17 mouse cellular contexts compared by ENCODE assay signal in genomic region chr17:31391462-31391861, GRCm38 (mm10). TPM values are rescaled to one million over a fixed set of nuclear protein-coding genes. Genes with fewer than 3 reads are reported as not detected.
DNase-seq lines count a peak whose midpoint lies in the region; ATAC-seq and TF ChIP-seq lines count a peak whose summit lies in the region.
"Had no signal": no experiment of that assay in that cellular context is flagged by ENCODE, and none has a peak within 500 bp of the region (broad histone marks: within the 10 kb centered on the region; RNA-seq: fewer than 3 reads in every experiment).

No protein-coding gene starts in this region.

- H3K9ac ChIP-seq in kidney, embryonic 14.5 days (ENCODE audit: low read depth, low read length): no peak overlapping the region
- no peak overlapping the region for H3K9ac ChIP-seq in ES-Bruce4 (ENCODE audit: low read depth, poor library complexity, severe bottlenecking)
- no peak overlapping the region for H3K9ac ChIP-seq in intestine, embryonic 16.5 days (ENCODE audit: low read depth, low read length)
- no peak overlapping the region for H3K9ac ChIP-seq in lung, postnatal 0 days (replicated peaks; ENCODE audit: low read depth)
- H3K9ac ChIP-seq: forebrain, embryonic 15.5 days; limb, embryonic 15.5 days; neural tube, embryonic 12.5 days had no signal

- no peak for TF ChIP-seq EP300 in ES-Bruce4 (IDR thresholded peaks at IDR 0.05; ENCODE audit: insufficient read depth, low read depth, low read length)
- no peak for TF ChIP-seq EP300 in lung, postnatal 0 days (IDR thresholded peaks at IDR 0.05)

- peak; percentile 55 for DNase-seq in kidney, adult 11 months
- DNase-seq in lung, postnatal 0 days (ENCODE audit: low spot score): peak; percentile 22
- no peak for DNase-seq in spleen, postnatal 14 days (ENCODE audit: low spot score in 2 of 2)
- no peak for DNase-seq in forebrain, embryonic 10.5 days (ENCODE audit: extremely low spot score, low spot score)
- no peak for DNase-seq in layer of hippocampus, adult 11-12 months (ENCODE audit: low spot score)
- DNase-seq: cerebellum, adult 18-20 months; gastrocnemius, adult 2 months; heart, postnatal 36 days; right cerebral cortex, postnatal 4 days; thymus, adult 18-20 months had no signal

- no peak overlapping the region for H3K27ac ChIP-seq in kidney, embryonic 14.5 days (ENCODE audit: low read depth, low read length)
- H3K27ac ChIP-seq in ES-Bruce4 (ENCODE audit: insufficient read depth, low read length): no peak overlapping the region
- no peak overlapping the region for H3K27ac ChIP-seq in intestine, embryonic 16.5 days (ENCODE audit: low read length)
- H3K27ac ChIP-seq in lung, postnatal 0 days (ENCODE audit: low read length): no peak overlapping the region
- no peak overlapping the region for H3K27ac ChIP-seq in forebrain, embryonic 10.5 days
- H3K27ac ChIP-seq: forebrain, embryonic 15.5 days; gastrocnemius, adult 2 months; limb, embryonic 15.5 days; neural tube, embryonic 12.5 days had no signal

- H3K27me3 ChIP-seq in kidney, embryonic 14.5 days (ENCODE audit: control insufficient read depth, insufficient read depth, low read length): no peaks in the 10 kb centered on the region
- no peaks in the 10 kb centered on the region for H3K27me3 ChIP-seq in ES-Bruce4 (ENCODE audit: control insufficient read depth, insufficient read depth, low read length, poor library complexity, severe bottlenecking)
- no peaks in the 10 kb centered on the region for H3K27me3 ChIP-seq in intestine, embryonic 16.5 days (replicated peaks; ENCODE audit: control insufficient read depth, insufficient read depth, low read length)
- no peaks in the 10 kb centered on the region for H3K27me3 ChIP-seq in lung, postnatal 0 days (replicated peaks; ENCODE audit: insufficient read depth, low read length)
- peaks cover 31% of the 10 kb centered on the region for H3K27me3 ChIP-seq in forebrain, embryonic 10.5 days (ENCODE audit: poor library complexity, severe bottlenecking)
- H3K27me3 ChIP-seq: forebrain, embryonic 15.5 days; limb, embryonic 15.5 days; neural tube, embryonic 12.5 days had no signal

- H3K4me1 ChIP-seq in kidney, embryonic 14.5 days (ENCODE audit: control insufficient read depth, insufficient read depth, low read length): peaks cover 30% of the 10 kb centered on the region
- H3K4me1 ChIP-seq in ES-Bruce4 (ENCODE audit: control insufficient read depth, insufficient read depth, low read length): no peaks in the 10 kb centered on the region
- H3K4me1 ChIP-seq in intestine, embryonic 16.5 days (ENCODE audit: control insufficient read depth, insufficient read depth, low read length): peaks cover 64% of the 10 kb centered on the region
- H3K4me1 ChIP-seq in lung, postnatal 0 days (ENCODE audit: insufficient read depth, low read depth, low read length): peaks cover 8% of the 10 kb centered on the region; the same call in 1 of the 2 replicates
- H3K4me1 ChIP-seq in forebrain, embryonic 10.5 days: peaks cover 49% of the 10 kb centered on the region

- H3K9me3 ChIP-seq in kidney, embryonic 14.5 days (ENCODE audit: control insufficient read depth, low read length): no peaks in the 10 kb centered on the region
- no peaks in the 10 kb centered on the region for H3K9me3 ChIP-seq in ES-Bruce4 (replicated peaks; ENCODE audit: control insufficient read depth, insufficient read depth, low read length, poor library complexity, severe bottlenecking)
- no peaks in the 10 kb centered on the region for H3K9me3 ChIP-seq in intestine, embryonic 16.5 days (ENCODE audit: control insufficient read depth, low read length)
- H3K9me3 ChIP-seq in lung, postnatal 0 days (ENCODE audit: low read length): no peaks in the 10 kb centered on the region
- H3K9me3 ChIP-seq in forebrain, embryonic 10.5 days: no peaks in the 10 kb centered on the region
- H3K9me3 ChIP-seq: forebrain, embryonic 15.5 days; limb, embryonic 15.5 days; neural tube, embryonic 12.5 days had no signal

- no peak overlapping the region for H3K4me2 ChIP-seq in kidney, embryonic 14.5 days (replicated peaks; ENCODE audit: low read depth, low read length)
- H3K4me2 ChIP-seq in intestine, embryonic 16.5 days (ENCODE audit: low read depth, low read length): 0 out of 2 replicates have a peak overlapping the region, but pooled peaks have one; percentile 12
- no peak overlapping the region for H3K4me2 ChIP-seq in lung, postnatal 0 days (replicated peaks; ENCODE audit: low read depth, low read length)
- H3K4me2 ChIP-seq: forebrain, embryonic 15.5 days; limb, embryonic 15.5 days; neural tube, embryonic 12.5 days had no signal

- no peak for TF ChIP-seq POLR2A in ES-Bruce4 (IDR thresholded peaks at IDR 0.05; ENCODE audit: insufficient read depth, low read length)

- no peaks in the 10 kb centered on the region for H3K36me3 ChIP-seq in kidney, embryonic 14.5 days (ENCODE audit: control insufficient read depth, insufficient read depth, low read length)
- no peaks in the 10 kb centered on the region for H3K36me3 ChIP-seq in ES-Bruce4 (ENCODE audit: control insufficient read depth, insufficient read depth, low read length, poor library complexity, severe bottlenecking)
- no peaks in the 10 kb centered on the region for H3K36me3 ChIP-seq in intestine, embryonic 16.5 days (ENCODE audit: control insufficient read depth, insufficient read depth, low read length)
- no peaks in the 10 kb centered on the region for H3K36me3 ChIP-seq in lung, postnatal 0 days (ENCODE audit: insufficient read depth, low read length)
- H3K36me3 ChIP-seq in forebrain, embryonic 10.5 days (replicated peaks): no peaks in the 10 kb centered on the region; the same call in 1 of the 2 replicates
- H3K36me3 ChIP-seq: forebrain, embryonic 15.5 days; neural tube, embryonic 12.5 days had no signal

- TF ChIP-seq CTCF in ES-Bruce4 (IDR thresholded peaks at IDR 0.05; ENCODE audit: low read depth, low read length): peak; percentile 34
- no peak for TF ChIP-seq CTCF in lung, postnatal 0 days (IDR thresholded peaks at IDR 0.05)

- ATAC-seq in kidney, embryonic 14.5 days (ENCODE audit: low FRiP score, low TSS enrichment): no peak
- ATAC-seq in intestine, embryonic 16.5 days: no peak
- peak; percentile 32; the same call in 1 of the 2 replicates for ATAC-seq in lung, postnatal 0 days
- ATAC-seq: forebrain, embryonic 15.5 days; hindbrain, embryonic 16.5 days had no signal

- H3K4me3 ChIP-seq in kidney, embryonic 14.5 days (ENCODE audit: low read length): no peak overlapping the region
- H3K4me3 ChIP-seq in ES-Bruce4 (ENCODE audit: low read depth, low read length): no peak overlapping the region
- no peak overlapping the region for H3K4me3 ChIP-seq in intestine, embryonic 16.5 days (ENCODE audit: low read length)
- no peak overlapping the region for H3K4me3 ChIP-seq in lung, postnatal 0 days (ENCODE audit: low read depth, low read length)
- H3K4me3 ChIP-seq in forebrain, embryonic 10.5 days: no peak overlapping the region
- H3K4me3 ChIP-seq: forebrain, embryonic 15.5 days; gastrocnemius, adult 2 months; limb, embryonic 15.5 days; neural tube, embryonic 12.5 days had no signal

- WGBS in kidney, embryonic 14.5 days: 52% methylated on average over 3 of the region's 3 CpGs
- WGBS in intestine, embryonic 16.5 days: 38% methylated on average over 3 of the region's 3 CpGs
- 43% methylated on average over 3 of the region's 3 CpGs for WGBS in lung, postnatal 0 days
- WGBS in forebrain, embryonic 10.5 days: 78% methylated on average over 3 of the region's 3 CpGs

RNA-seq across cellular contexts. Expression of gene Pde9a, which starts 5.5 kb away (rescaled TPM):
- 30.8 and 37.6 TPM in 2 replicates for polyA plus RNA-seq in kidney, embryonic 14.5 days (2014; fragmentation: Nextera tagmentation; extraction: Ambion mirVana)
- 11.0 and 12.1 TPM in 2 replicates for polyA plus RNA-seq in ES-Bruce4 (2011; ENCODE audit: insufficient read depth, insufficient read length, low read depth, missing spikeins)
- polyA plus RNA-seq in intestine, embryonic 16.5 days (2015; fragmentation: Nextera tagmentation; extraction: Ambion mirVana): 62.5 and 65.2 TPM in 2 replicates
- 44.1 and 44.2 TPM in 2 replicates for polyA plus RNA-seq in lung, postnatal 0 days (2015; fragmentation: Nextera tagmentation; extraction: Ambion mirVana)
- 16.6 and 16.8 TPM in 2 replicates for polyA plus RNA-seq in forebrain, embryonic 10.5 days (2016; fragmentation: Nextera tagmentation; extraction: Ambion mirVana)

Comparison
In these comparisons a context has a peak if more than half of its experiments do, and no peak if none do; other contexts are left out.
1. DNase-seq: peak in kidney, adult 11 months (single experiment) and lung, postnatal 0 days (single experiment); none in spleen, postnatal 14 days (0 of 2), forebrain, embryonic 10.5 days (single experiment) and layer of hippocampus, adult 11-12 months (single experiment).